Mouse (Mus musculus) CH12.LX (cell line): ENCODE data around the gene Gstm3.

Experiments used
- BHLHE40 ChIP-seq: IDR thresholded peaks from 2 replicates; pipeline ENCODE4 v1.6.1; 2011; ENCODE audit warnings: mild to moderate bottlenecking, low read depth, low read length, improper control_type of control experiment
- CTCF ChIP-seq, 2 experiments: IDR thresholded peaks in 1 of 2; conservative IDR thresholded peaks in 1 of 2; 2 replicates each; pipeline ENCODE4 v1.5.1; 2011 to 2012; ENCODE audit warnings: low read depth in 2 of 2, low read length in 2 of 2, improper control_type of control experiment in 1 of 2, inconsistent platforms in 1 of 2, mild to moderate bottlenecking in 1 of 2, moderate library complexity in 1 of 2
- E2F4 ChIP-seq: IDR thresholded peaks from 2 replicates; pipeline ENCODE4 v1.6.1; 2011; ENCODE audit warnings: low read depth, low read length, improper control_type of control experiment; ENCODE audit not compliant: insufficient replicate concordance
- MEF2A ChIP-seq: IDR thresholded peaks from 2 replicates; pipeline ENCODE4 v1.6.1; 2014; ENCODE audit warnings: low read depth, mild to moderate bottlenecking, inconsistent platforms, low read length, improper control_type of control experiment, borderline replicate concordance
- MXI1 ChIP-seq: IDR thresholded peaks from 2 replicates; pipeline ENCODE4 v1.6.1; 2011; ENCODE audit warnings: mild to moderate bottlenecking, low read depth, low read length, improper control_type of control experiment
- NELFE ChIP-seq: IDR thresholded peaks from 2 replicates; pipeline ENCODE4 v1.6.1; 2011; ENCODE audit warnings: low read depth, low read length, improper control_type of control experiment
- POLR2A ChIP-seq: IDR thresholded peaks from 2 replicates; pipeline ENCODE4 v1.6.1; 2011; ENCODE audit warnings: low read depth, mild to moderate bottlenecking, improper control_type of control experiment, low read length
- RAD21 ChIP-seq: IDR thresholded peaks from 2 replicates; pipeline ENCODE4 v1.6.1; 2011; ENCODE audit warnings: low read depth, mild to moderate bottlenecking, low read length, improper control_type of control experiment, moderate library complexity

DNA sequence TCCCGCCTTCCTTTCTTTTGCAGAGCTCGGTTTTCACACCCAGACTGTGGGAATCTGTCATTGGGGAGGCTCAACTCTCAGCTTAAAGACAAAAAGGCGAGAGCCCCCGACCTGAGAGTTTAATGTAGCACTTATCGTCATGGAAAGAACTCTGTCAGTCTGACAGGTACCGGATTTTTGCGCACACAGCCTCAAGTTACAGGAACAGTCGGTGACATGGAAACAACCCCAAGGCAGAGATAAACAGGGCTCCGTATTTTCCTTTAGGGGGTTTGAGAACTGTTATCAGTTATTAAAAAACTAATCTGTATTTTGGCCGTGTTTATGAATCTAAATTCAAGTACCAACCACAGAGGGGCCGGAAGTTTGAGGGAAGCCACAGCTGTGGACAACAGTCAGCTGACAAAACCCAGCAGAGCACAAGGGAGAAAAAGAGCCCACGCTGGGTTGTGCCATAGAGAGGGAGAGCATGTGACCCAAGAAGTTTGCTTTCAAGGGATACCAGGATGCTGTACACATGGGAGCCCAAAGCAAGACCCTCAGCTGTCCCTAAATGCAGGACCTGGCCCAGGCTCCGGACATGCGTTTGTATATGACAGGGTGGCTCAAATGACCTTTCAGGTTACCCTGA lies 49.2 kb upstream of the Gstm3 start:
- TF ChIP-seq POLR2A (no peak), CTCF (conservative IDR thresholded peaks at IDR 0.05 in 1 of 2, IDR thresholded peaks at IDR 0.05 in 1 of 2; ENCODE audit: low read depth in 2 of 2, low read length in 2 of 2) (no peak), NELFE (no peak), E2F4 (no peak), MXI1 (peak; percentile 28; the same call in 1 of the 2 replicates), MEF2A (no peak), RAD21 (no peak), BHLHE40 (0 out of 2 replicates have a peak, but pooled peaks have one; percentile 27)
